Mouse (Mus musculus) lung, adult 2 months (tissue): ENCODE results near the gene Hoxb4.

ENCODE experiments used
- CTCF ChIP-seq: fragments of 200-500 bp; IDR thresholded peaks from 2 replicates; pipeline ENCODE4 v1.5.1; 2011; ENCODE audit warnings: mild to moderate bottlenecking, low read length, control low read depth; ENCODE audit not compliant: insufficient read depth
- POLR2A ChIP-seq: fragments of 200-500 bp; IDR thresholded peaks from 2 replicates; pipeline ENCODE4 v1.6.1; 2011; ENCODE audit warnings: low read depth, mild to moderate bottlenecking, control low read depth, low read length, borderline replicate concordance; ENCODE audit errors: extremely low read depth

DNA sequence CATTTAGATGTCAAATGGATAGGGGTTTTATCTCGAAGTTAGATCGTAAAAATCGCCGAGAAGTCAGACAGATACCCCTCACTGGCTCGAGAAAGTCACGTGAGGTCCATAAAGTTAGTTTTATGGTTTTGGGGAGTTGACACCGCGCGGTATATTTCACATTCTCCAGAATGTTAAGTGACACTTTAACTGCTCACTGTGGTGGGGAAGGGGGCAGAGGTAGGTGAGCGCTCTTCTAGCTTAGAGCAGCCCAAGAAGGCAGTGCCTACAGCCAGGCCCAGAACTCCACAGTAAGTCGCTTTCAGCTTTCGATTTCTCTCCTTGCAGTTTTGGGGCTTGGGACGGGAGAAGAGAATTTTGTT is 11.2 kb upstream of the Hoxb4 start:
- TF ChIP-seq CTCF (no peak), POLR2A (no peak)
